Mouse (Mus musculus) limb, embryonic 14.5 days (tissue): ENCODE measurements around the gene Cxcl10. TPM values are rescaled to one million over a fixed set of nuclear protein-coding genes. Genes with fewer than 3 reads are reported as not detected.

Experiments used
- ATAC-seq: fragments of 200-750 bp; cut with Nextera tagmentation; 2 replicates; pipeline ENCODE4 v1.8.0; 2017; ENCODE audit warnings: low read depth, moderate number of reproducible peaks, moderate TSS enrichment; ENCODE audit not compliant: low FRiP score
- DNase-seq: peaks from one replicate; pipeline ENCODE4 v3.0.0-alpha.2; 2015; ENCODE audit warnings: low spot score
- H3K27ac ChIP-seq: fragments of 300-500 bp; sonication (generic); replicated peaks from 2 replicates; pipeline ENCODE4 v1.5.1; 2014; ENCODE audit warnings: low read depth, mild to moderate bottlenecking, low read length, moderate library complexity, mixed read lengths
- H3K27me3 ChIP-seq: fragments of 300-500 bp; sonication (generic); 2 replicates; pipeline ENCODE4 v1.6.1; 2014; ENCODE audit warnings: low read length, mixed read lengths; ENCODE audit not compliant: control insufficient read depth, insufficient read depth
- H3K36me3 ChIP-seq: fragments of 300-500 bp; sonication (generic); 2 replicates; pipeline ENCODE4 v1.6.1; 2014; ENCODE audit warnings: mild to moderate bottlenecking, low read length, moderate library complexity, mixed read lengths; ENCODE audit not compliant: control insufficient read depth, insufficient read depth
- H3K4me1 ChIP-seq: fragments of 300-500 bp; sonication (generic); 2 replicates; pipeline ENCODE4 v1.6.1; 2014; ENCODE audit warnings: antibody characterized with exemption, low read length, mixed read lengths; ENCODE audit not compliant: control insufficient read depth, insufficient read depth
- H3K4me2 ChIP-seq: fragments of 300-500 bp; sonication (generic); replicated peaks from 2 replicates; pipeline ENCODE4 v1.6.1; 2014; ENCODE audit warnings: low read depth, mild to moderate bottlenecking, low read length, moderate library complexity; ENCODE audit not compliant: severe bottlenecking
- H3K4me3 ChIP-seq: fragments of 300-500 bp; sonication (generic); replicated peaks from 2 replicates; pipeline ENCODE4 v1.5.1; 2014; ENCODE audit warnings: low read length
- H3K9ac ChIP-seq: fragments of 300-500 bp; sonication (generic); 2 replicates; pipeline ENCODE4 v1.6.1; 2014; ENCODE audit warnings: mild to moderate bottlenecking, low read depth, low read length, moderate library complexity; ENCODE audit not compliant: severe bottlenecking
- H3K9me3 ChIP-seq: fragments of 300-500 bp; sonication (generic); 2 replicates; pipeline ENCODE4 v1.6.1; 2016; ENCODE audit warnings: low read length; ENCODE audit not compliant: control insufficient read depth
- POLR2A ChIP-seq: fragments of 200-500 bp; IDR thresholded peaks from 2 replicates; pipeline ENCODE4 v1.8.0; 2012; ENCODE audit warnings: inconsistent platforms, mild to moderate bottlenecking, moderate library complexity, borderline replicate concordance; ENCODE audit not compliant: insufficient read depth, insufficient read length; ENCODE audit errors: extremely low read depth
- WGBS: fragments of 180-500 bp; shearing (Covaris S2); extraction: QIAGEN DNeasy Blood & Tissue Kit; methylation state at CpG from one replicate; pipeline ENCODE4 v1.1.7; 2014; 5-methylcytosine and 5-hydroxymethylcytosine counted together
- polyA plus RNA-seq, 2 experiments: library from polyadenylated mRNA; depleted of rRNA in 1 of 2; stranded (reverse) in 1 of 2; unstranded in 1 of 2; fragments of >200 nt; fragmentation: Nextera tagmentation in 1 of 2; extraction: Ambion mirVana in 1 of 2; gene quantifications; 2 replicates each; pipeline versions ENCODE4 v1.2.1 to v1.2.3; 2012 to 2014

The Cxcl10 gene
- polyA plus RNA-seq (2012; rRNA removed) (1.0 and 1.4 TPM in 2 replicates), polyA plus RNA-seq (2014; fragmentation: Nextera tagmentation; extraction: Ambion mirVana) (0.51 and 0.98 TPM in 2 replicates)

DNA sequence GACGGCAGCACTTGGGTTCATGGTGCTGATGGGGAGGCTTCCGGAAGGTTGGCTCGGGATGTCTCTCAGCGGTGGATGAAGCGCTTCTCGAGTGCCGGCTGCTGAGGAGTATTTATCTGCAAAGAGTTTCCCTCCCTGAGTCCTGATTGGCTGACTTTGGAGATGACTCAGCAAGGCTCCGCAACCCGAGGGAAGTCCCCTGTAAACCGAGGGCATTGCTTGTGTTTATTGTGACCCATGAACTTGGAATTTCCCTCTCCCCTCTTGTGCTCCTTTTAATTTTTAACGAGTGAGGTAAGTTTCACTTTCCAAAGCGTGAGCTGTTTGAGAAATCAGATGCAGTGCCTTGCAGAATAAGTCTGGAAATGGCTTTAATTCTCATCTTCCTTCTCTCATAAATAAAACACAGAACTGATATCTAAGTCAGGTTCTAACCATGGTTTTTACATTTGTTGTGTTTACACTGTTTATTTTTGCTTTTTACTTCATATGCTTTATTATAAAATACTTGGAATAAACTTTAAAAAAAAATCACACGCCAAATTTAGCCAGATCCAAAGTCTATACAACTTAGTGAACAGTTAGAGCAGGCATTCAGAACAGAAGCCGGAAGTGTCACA lies at the start of gene Cxcl10:
TSS of gene Cxcl10 (minus strand) at position 96 of the 620 bp plus-strand sequence.
- H3K9ac ChIP-seq = no peak within 1 kb of the TSS
- no peaks in the 10 kb centered on the region; the same call in 1 of the 2 replicates for H3K4me1 ChIP-seq
- DNase-seq (peak; percentile 15), ATAC-seq (0 out of 2 replicates have a peak, but pooled peaks have one; percentile 50)
- H3K27ac ChIP-seq = no peak within 1 kb of the TSS
- WGBS = 18% methylated on average over 14 of the region's 14 CpGs
- H3K4me3 ChIP-seq = peak within 1 kb of the TSS; percentile 24
- H3K9me3 ChIP-seq = no peaks in the 10 kb centered on the region
- no peaks in the 10 kb centered on the region for H3K27me3 ChIP-seq
- H3K4me2 ChIP-seq = peak within 1 kb of the TSS; percentile 44
- TF ChIP-seq POLR2A = no peak
- H3K36me3 ChIP-seq = no peaks in the 10 kb centered on the region

DNA sequence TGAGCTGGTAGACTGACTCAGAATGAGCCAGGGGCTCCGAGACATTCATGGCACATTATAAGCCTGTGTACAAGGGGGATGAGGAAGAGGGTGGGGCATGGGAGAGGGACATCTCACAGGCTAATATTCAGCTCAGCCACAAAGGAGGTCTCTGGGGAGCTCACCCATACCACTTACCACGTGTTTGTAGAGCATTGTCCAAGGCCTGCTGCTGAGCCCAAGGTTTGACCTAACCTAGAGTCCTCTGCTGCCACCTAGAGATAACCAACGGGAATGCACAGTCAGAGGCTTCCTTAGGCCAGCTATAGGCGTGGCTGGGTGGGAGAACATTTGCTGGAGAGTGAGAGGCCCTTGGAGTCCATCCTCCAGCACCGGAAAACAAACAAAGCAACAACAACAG lies 49.5 kb upstream of the Cxcl10 start:
- Histone ChIP-seq H3K4me1 (no peaks in the 10 kb centered on the region), H3K27ac (no peak overlapping the region), H3K9ac (no peak overlapping the region), H3K9me3 (no peaks in the 10 kb centered on the region), H3K27me3 (no peaks in the 10 kb centered on the region), H3K4me3 (no peak overlapping the region), H3K4me2 (no peak overlapping the region), H3K36me3 (no peaks in the 10 kb centered on the region)
- DNase-seq = peak; percentile 90
- no peak for TF ChIP-seq POLR2A
- 26% methylated on average over 5 of the region's 5 CpGs for WGBS
- ATAC-seq = peak; percentile 80

DNA sequence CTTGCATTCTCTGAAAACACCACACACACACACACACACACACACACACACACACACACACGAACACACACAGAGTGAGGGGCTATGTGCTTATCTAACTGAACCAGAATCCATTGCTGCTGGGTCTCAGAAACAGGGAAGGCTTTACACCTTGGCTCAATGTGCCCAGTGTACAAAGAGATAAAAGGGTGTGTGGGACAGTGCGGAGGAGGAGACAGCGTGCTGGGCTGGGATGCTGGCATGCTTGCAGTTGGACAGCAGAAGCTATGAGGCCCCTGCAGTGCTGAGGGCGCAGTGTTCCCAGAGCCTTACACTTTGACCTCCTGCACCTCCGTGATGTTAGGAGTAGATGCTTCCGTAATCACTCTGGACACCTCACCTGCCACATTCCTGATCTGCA lies 47.8 kb upstream of the Cxcl10 start:
- Histone ChIP-seq H3K36me3 (no peaks in the 10 kb centered on the region), H3K4me3 (no peak overlapping the region), H3K4me2 (no peak overlapping the region), H3K9me3 (no peaks in the 10 kb centered on the region), H3K27ac (no peak overlapping the region), H3K4me1 (no peaks in the 10 kb centered on the region), H3K9ac (no peak overlapping the region), H3K27me3 (peaks cover 15% of the 10 kb centered on the region; the same call in 1 of the 2 replicates)
- 90% methylated on average over 6 of the region's 6 CpGs for WGBS
- TF ChIP-seq POLR2A = no peak
- DNase-seq (no peak), ATAC-seq (no peak)

DNA sequence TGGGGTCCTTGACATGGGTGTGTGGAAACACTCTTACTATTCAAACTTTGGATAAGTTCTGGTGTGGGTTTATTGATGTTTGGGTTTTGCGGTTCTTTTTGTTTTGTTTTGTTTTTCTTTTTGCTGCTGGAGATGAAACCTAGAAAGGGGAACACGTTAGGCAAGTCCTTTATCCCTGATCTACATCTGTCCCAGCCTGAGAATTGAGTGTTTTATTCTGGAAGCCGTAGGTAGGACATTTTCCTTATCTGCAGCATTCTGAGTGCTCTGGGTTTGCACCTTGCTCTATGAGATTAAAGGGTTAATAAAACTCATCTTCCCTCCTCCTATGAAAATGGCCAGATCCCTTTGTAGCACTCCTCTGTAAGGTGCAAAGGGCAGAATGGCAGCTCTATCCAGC lies 47.1 kb upstream of the Cxcl10 start:
- 86% methylated on average over 3 of the region's 3 CpGs for WGBS
- no peaks in the 10 kb centered on the region for H3K36me3 ChIP-seq

DNA sequence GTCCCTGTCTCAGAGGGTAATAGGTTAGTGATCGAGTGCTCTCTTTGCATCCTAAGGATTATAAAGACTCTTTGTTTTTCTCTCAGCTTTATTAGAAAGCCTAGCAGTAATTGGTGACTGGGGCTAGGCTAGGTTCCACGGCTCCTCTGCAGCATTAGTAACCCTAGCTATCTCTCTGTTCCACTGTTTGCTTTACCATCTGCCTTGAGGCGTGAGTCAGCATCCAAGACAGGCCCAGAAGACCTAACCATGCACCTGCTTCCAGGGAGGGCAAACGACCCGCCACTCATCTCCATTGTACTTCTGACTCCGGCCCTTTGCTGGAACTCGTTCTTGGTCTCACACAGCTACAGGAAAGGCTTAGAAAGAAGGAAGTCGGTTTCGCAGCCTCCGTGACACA lies 45.2 kb upstream of the Cxcl10 start:
- 65% methylated on average over 10 of the region's 10 CpGs for WGBS
- ATAC-seq (no peak), DNase-seq (no peak)
- Histone ChIP-seq H3K36me3 (no peaks in the 10 kb centered on the region), H3K9me3 (no peaks in the 10 kb centered on the region), H3K27ac (no peak overlapping the region), H3K9ac (no peak overlapping the region), H3K4me2 (no peak overlapping the region), H3K4me1 (peaks cover 4% of the 10 kb centered on the region; the same call in 1 of the 2 replicates), H3K27me3 (peaks cover 18% of the 10 kb centered on the region; the same call in 1 of the 2 replicates), H3K4me3 (no peak overlapping the region)
- no peak for TF ChIP-seq POLR2A

More for the DNA sequence above, 47.1 kb upstream of the Cxcl10 start:
- Histone ChIP-seq H3K27me3 (peaks cover 18% of the 10 kb centered on the region; the same call in 1 of the 2 replicates), H3K4me1 (no peaks in the 10 kb centered on the region), H3K9ac (no peak overlapping the region), H3K4me3 (no peak overlapping the region), H3K9me3 (no peaks in the 10 kb centered on the region), H3K27ac (no peak overlapping the region), H3K4me2 (no peak overlapping the region)
- no peak for ATAC-seq
- TF ChIP-seq POLR2A = no peak
- DNase-seq = no peak

DNA sequence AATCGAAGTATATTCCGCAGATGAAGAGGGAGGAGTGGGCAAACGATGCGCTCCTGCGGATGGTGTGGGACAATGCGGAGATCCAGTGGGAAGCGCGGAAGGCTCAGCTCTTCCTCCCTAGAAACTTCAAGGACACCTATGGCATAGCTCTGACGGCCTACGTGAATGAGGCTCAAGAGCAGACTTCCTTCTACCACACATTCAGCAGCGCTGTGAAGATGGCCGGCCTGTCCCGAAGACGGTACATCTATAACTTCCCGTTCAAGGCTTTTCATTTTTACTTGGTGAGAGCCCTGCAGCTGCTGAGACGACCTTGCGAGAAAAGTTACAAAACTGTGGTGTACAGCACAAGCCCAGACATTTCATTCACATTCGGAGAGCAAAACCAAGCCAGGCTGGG lies 43.9 kb upstream of the Cxcl10 start:
- WGBS = 49% methylated on average over 18 of the region's 18 CpGs
- Histone ChIP-seq H3K27me3 (peaks cover 18% of the 10 kb centered on the region; the same call in 1 of the 2 replicates), H3K9me3 (no peaks in the 10 kb centered on the region), H3K36me3 (no peaks in the 10 kb centered on the region), H3K27ac (no peak overlapping the region), H3K4me3 (peak overlapping the region; percentile 21), H3K4me1 (peaks cover 6% of the 10 kb centered on the region; the same call in 1 of the 2 replicates), H3K9ac (no peak overlapping the region), H3K4me2 (peak overlapping the region; percentile 42)
- no peak for DNase-seq
- no peak for TF ChIP-seq POLR2A
- no peak for ATAC-seq
